Mouse (Mus musculus): Measurements from ENCODE around the gene Gm30302.

The Gm30302 gene

GRCm38 (mm10) chr13:49762208-49762607, 36.6 kb downstream of the Gm30302 start:
- Histone ChIP-seq H3K4me1 (replicated peaks; ENCODE audit: low read depth, low read length) (no peaks in the 10 kb centered on the region), H3K36me3 (ENCODE audit: insufficient read depth, low read length) (no peaks in the 10 kb centered on the region), H3K9me3 (ENCODE audit: low read length) (peaks cover 6% of the 10 kb centered on the region), H3K4me3 (replicated peaks; ENCODE audit: low read length) (no peak overlapping the region), H3K27me3 (ENCODE audit: insufficient read depth, low read length) (peaks cover 6% of the 10 kb centered on the region; the same call in 1 of the 2 replicates)
- no peak for TF ChIP-seq POU5F1 (IDR thresholded peaks at IDR 0.05; ENCODE audit: borderline replicate concordance, low read length)
- no peak for TF ChIP-seq CTCF (conservative IDR thresholded peaks at IDR 0.05; ENCODE audit: low read length)
- no peak for TF ChIP-seq NANOG (IDR thresholded peaks at IDR 0.05; ENCODE audit: borderline replicate concordance, low read length)

- H3K36me3 ChIP-seq (ENCODE audit: insufficient read depth, low read length), result no peaks in the 10 kb centered on the region
- H3K9me3 ChIP-seq (ENCODE audit: low read length), result peaks cover 9% of the 10 kb centered on the region
- no peaks in the 10 kb centered on the region for H3K4me1 ChIP-seq (replicated peaks; ENCODE audit: low read depth, low read length)
- peaks cover 6% of the 10 kb centered on the region; the same call in 1 of the 2 replicates for H3K27me3 ChIP-seq (ENCODE audit: insufficient read depth, low read length)
- no peak for TF ChIP-seq POU5F1 (IDR thresholded peaks at IDR 0.05; ENCODE audit: borderline replicate concordance, low read length)
- TF ChIP-seq NANOG (IDR thresholded peaks at IDR 0.05; ENCODE audit: borderline replicate concordance, low read length), result no peak
- TF ChIP-seq CTCF (conservative IDR thresholded peaks at IDR 0.05; ENCODE audit: low read length), result no peak
- H3K4me3 ChIP-seq (replicated peaks; ENCODE audit: low read length), result no peak overlapping the region
Measured at GRCm38 (mm10) chr13:49760675-49761074, 38.1 kb downstream of the Gm30302 start.

- Histone ChIP-seq H3K9me3 (ENCODE audit: low read length) (peaks cover 21% of the 10 kb centered on the region), H3K36me3 (ENCODE audit: insufficient read depth, low read length) (no peaks in the 10 kb centered on the region), H3K4me1 (replicated peaks; ENCODE audit: low read depth, low read length) (no peaks in the 10 kb centered on the region), H3K27me3 (ENCODE audit: insufficient read depth, low read length) (peaks cover 6% of the 10 kb centered on the region; the same call in 1 of the 2 replicates), H3K4me3 (replicated peaks; ENCODE audit: low read length) (no peak overlapping the region)
- TF ChIP-seq POU5F1 (IDR thresholded peaks at IDR 0.05; ENCODE audit: borderline replicate concordance, low read length), result no peak
- TF ChIP-seq NANOG (IDR thresholded peaks at IDR 0.05; ENCODE audit: borderline replicate concordance, low read length), result no peak
- TF ChIP-seq CTCF (conservative IDR thresholded peaks at IDR 0.05; ENCODE audit: low read length), result no peak
Measured at GRCm38 (mm10) chr13:49757966-49758365, 40.8 kb downstream of the Gm30302 start.

GRCm38 (mm10) chr13:49756591-49756990, 42.2 kb downstream of the Gm30302 start:
- H3K4me1 ChIP-seq (replicated peaks; ENCODE audit: low read depth, low read length), result no peaks in the 10 kb centered on the region
- TF ChIP-seq NANOG (IDR thresholded peaks at IDR 0.05; ENCODE audit: borderline replicate concordance, low read length), result no peak
- no peak for TF ChIP-seq POU5F1 (IDR thresholded peaks at IDR 0.05; ENCODE audit: borderline replicate concordance, low read length)
- TF ChIP-seq CTCF (conservative IDR thresholded peaks at IDR 0.05; ENCODE audit: low read length), result no peak
- H3K9me3 ChIP-seq (ENCODE audit: low read length), result peaks cover 16% of the 10 kb centered on the region
- 0 out of 2 replicates have a peak, but pooled peaks cover 2% of the 10 kb centered on the region for H3K27me3 ChIP-seq (ENCODE audit: insufficient read depth, low read length)
- no peak overlapping the region for H3K4me3 ChIP-seq (replicated peaks; ENCODE audit: low read length)
- no peaks in the 10 kb centered on the region for H3K36me3 ChIP-seq (ENCODE audit: insufficient read depth, low read length)

- Histone ChIP-seq H3K4me1 (replicated peaks; ENCODE audit: low read depth, low read length) (0 out of 2 replicates have a peak, but pooled peaks cover 7% of the 10 kb centered on the region), H3K9me3 (ENCODE audit: low read length) (peaks cover 40% of the 10 kb centered on the region), H3K27me3 (ENCODE audit: insufficient read depth, low read length) (no peaks in the 10 kb centered on the region), H3K4me3 (replicated peaks; ENCODE audit: low read length) (no peak overlapping the region), H3K36me3 (ENCODE audit: insufficient read depth, low read length) (peaks cover under 1% of the 10 kb centered on the region; the same call in 1 of the 2 replicates)
- TF ChIP-seq NANOG (IDR thresholded peaks at IDR 0.05; ENCODE audit: borderline replicate concordance, low read length) (no peak), POU5F1 (IDR thresholded peaks at IDR 0.05; ENCODE audit: borderline replicate concordance, low read length) (no peak)
Measured at GRCm38 (mm10) chr13:49741285-49742040, 57.3 kb downstream of the Gm30302 start.

- Histone ChIP-seq H3K9me3 (ENCODE audit: low read length) (peaks cover 13% of the 10 kb centered on the region), H3K27me3 (ENCODE audit: insufficient read depth, low read length) (no peaks in the 10 kb centered on the region), H3K4me3 (replicated peaks; ENCODE audit: low read length) (no peak overlapping the region), H3K4me1 (replicated peaks; ENCODE audit: low read depth, low read length) (0 out of 2 replicates have a peak, but pooled peaks cover 11% of the 10 kb centered on the region), H3K36me3 (ENCODE audit: insufficient read depth, low read length) (peaks cover 35% of the 10 kb centered on the region)
- TF ChIP-seq NANOG (IDR thresholded peaks at IDR 0.05; ENCODE audit: borderline replicate concordance, low read length), result no peak
- no peak for TF ChIP-seq POU5F1 (IDR thresholded peaks at IDR 0.05; ENCODE audit: borderline replicate concordance, low read length)
- TF ChIP-seq CTCF (conservative IDR thresholded peaks at IDR 0.05; ENCODE audit: low read length), result no peak
Measured at GRCm38 (mm10) chr13:49738011-49738410, 60.8 kb downstream of the Gm30302 start.

GRCm38 (mm10) chr13:49736430-49736829, 62.4 kb downstream of the Gm30302 start:
- H3K27me3 ChIP-seq (ENCODE audit: insufficient read depth, low read length), result no peaks in the 10 kb centered on the region
- TF ChIP-seq NANOG (IDR thresholded peaks at IDR 0.05; ENCODE audit: borderline replicate concordance, low read length) (no peak), POU5F1 (IDR thresholded peaks at IDR 0.05; ENCODE audit: borderline replicate concordance, low read length) (no peak), CTCF (conservative IDR thresholded peaks at IDR 0.05; ENCODE audit: low read length) (no peak)
- no peak overlapping the region for H3K4me3 ChIP-seq (replicated peaks; ENCODE audit: low read length)
- H3K9me3 ChIP-seq (ENCODE audit: low read length), result 0 out of 2 replicates have a peak, but pooled peaks cover 2% of the 10 kb centered on the region
- 0 out of 2 replicates have a peak, but pooled peaks cover 11% of the 10 kb centered on the region for H3K4me1 ChIP-seq (replicated peaks; ENCODE audit: low read depth, low read length)
- H3K36me3 ChIP-seq (ENCODE audit: insufficient read depth, low read length), result peaks cover 51% of the 10 kb centered on the region

Measured in E14TG2a.4 (cell line).